Mouse (Mus musculus): ENCODE results near the gene Stmn3.

Gene Stmn3

DNA sequence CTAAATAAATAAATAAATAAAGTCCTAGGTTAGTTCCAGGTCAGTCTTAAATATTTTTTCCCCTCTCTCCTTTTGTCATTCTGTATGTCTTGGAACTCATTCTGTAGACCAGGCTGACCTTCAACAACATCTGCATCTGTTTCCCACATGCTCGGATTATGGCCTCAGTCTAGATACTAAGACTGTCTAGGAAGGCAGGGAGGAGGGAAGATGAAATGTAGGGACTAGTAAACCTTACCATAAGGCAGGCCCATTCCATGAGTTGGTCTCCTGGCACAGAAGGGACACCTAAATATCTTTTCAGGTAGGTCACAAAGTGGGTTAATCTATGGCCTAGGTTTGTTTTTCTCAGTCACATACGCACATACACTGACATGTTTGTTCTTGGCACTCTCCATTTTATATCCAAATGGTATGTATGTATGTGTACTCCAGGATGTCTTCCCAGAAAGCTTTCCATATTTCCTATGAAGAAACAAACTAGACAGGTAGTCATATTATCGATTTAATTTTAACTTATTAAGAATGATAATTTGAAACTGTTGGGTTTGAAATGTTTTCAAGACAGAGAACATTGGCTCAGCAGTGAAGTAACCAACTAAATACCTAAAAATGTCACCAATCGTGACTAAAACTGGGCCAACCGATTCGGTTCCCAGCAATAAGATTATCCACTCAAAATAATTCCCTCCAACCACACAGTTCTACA lies 27.5 kb downstream of the Stmn3 start:
- peak; percentile 45 for DNase-seq

- DNase-seq = no peak
Measured at GRCm38 (mm10) chr2:181279968-181280367, 34.3 kb downstream of the Stmn3 start.

GRCm38 (mm10) chr2:181277866-181278265 lies 36.4 kb downstream of the Stmn3 start:
- DNase-seq = no peak

GRCm38 (mm10) chr2:181276766-181277165 lies 37.5 kb downstream of the Stmn3 start:
- DNase-seq = no peak

DNA sequence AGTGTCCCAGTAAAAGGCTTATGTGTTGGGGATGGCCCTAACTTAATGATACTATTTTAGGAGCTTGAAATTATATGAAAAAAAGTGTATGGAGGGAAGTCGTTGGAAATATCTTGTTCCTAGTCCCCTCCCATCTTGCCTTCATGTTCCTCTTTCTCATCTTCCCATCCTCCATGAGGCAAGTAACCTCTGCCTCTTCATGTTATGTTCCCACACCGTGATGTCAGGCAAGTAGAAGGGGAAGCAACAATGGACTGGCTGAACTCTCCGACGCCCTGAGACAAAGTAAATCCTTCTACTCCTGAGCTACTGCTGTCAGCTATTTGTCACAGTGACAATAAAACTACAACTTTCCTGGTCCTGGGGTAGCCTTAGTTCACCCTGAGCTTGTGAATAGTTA lies 39.7 kb downstream of the Stmn3 start:
- no peak for DNase-seq

DNA sequence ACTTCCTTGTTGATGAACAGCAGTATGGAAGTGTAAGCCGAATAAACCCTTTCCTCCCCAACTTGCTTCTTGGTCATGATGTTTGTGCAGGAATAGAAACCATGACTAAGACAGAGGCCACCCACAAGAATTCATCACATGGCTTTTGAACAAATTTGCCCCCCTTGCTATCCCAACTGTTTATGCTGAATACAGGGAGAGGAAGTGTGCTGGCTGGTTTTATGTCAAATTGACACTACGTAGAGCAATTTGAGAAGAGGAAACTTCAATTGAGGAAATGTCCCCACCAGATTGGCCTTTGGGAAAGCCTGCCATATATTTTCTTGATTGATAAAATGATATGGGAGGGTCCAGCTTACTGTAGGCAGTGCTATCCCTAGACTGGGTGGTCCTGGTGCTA lies 40.5 kb downstream of the Stmn3 start:
- DNase-seq = no peak

GRCm38 (mm10) chr2:181272092-181272491 lies 42.2 kb downstream of the Stmn3 start:
- no peak for DNase-seq

DNA sequence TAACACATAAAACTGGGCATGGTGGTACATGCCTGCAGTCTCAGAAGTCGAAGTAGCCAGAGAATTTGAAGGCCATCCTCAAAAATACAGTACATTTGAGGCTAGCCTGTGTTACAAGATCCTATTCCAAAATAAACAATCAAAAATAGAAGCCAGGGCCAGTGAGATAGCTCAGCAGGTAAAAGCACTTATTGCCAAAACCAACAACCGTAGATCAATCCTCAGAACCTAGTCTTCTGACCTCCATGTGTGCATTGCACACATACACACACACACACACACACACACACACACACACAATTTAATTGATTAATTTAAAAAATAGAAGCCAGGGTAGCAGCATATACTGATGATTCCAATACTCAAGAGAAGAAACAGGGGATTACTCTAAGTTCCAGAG lies 47.5 kb downstream of the Stmn3 start:
- DNase-seq = no peak
